Mouse (Mus musculus) liver, embryonic 13.5 days (tissue): ENCODE results near the gene Cdk17. TPM values are rescaled to one million over a fixed set of nuclear protein-coding genes. Genes with fewer than 3 reads are reported as not detected.
"Not testable (repeated sequence)": the region's sequence is repeated elsewhere in the genome, so short reads cannot be mapped to it uniquely, and the experiment has no call there.

Experiments used
- ATAC-seq: fragments of 200-750 bp; cut with Nextera tagmentation; 2 replicates; pipeline ENCODE4 v1.8.0; 2017; ENCODE audit warnings: low read depth, mild to moderate bottlenecking, moderate number of reproducible peaks, moderate library complexity
- DNase-seq: peaks from one replicate; pipeline ENCODE4 v3.0.0; 2022
- H3K27ac ChIP-seq: fragments of 300-500 bp; sonication (generic); 2 replicates; pipeline ENCODE4 v1.5.1; 2015; ENCODE audit warnings: moderate library complexity, mild to moderate bottlenecking, inconsistent platforms
- H3K27me3 ChIP-seq: fragments of 300-500 bp; sonication (generic); 2 replicates; pipeline ENCODE4 v1.6.1; 2015; ENCODE audit warnings: mild to moderate bottlenecking, inconsistent platforms
- H3K36me3 ChIP-seq: fragments of 300-500 bp; sonication (generic); 2 replicates; pipeline ENCODE4 v1.6.1; 2015; ENCODE audit warnings: mild to moderate bottlenecking, inconsistent platforms
- H3K4me1 ChIP-seq: fragments of 300-500 bp; sonication (generic); replicated peaks from 2 replicates; pipeline ENCODE4 v1.6.1; 2015; ENCODE audit warnings: inconsistent platforms
- H3K4me2 ChIP-seq: fragments of 300-500 bp; sonication (generic); 2 replicates; pipeline ENCODE4 v1.6.1; 2015; ENCODE audit warnings: inconsistent platforms, mild to moderate bottlenecking, moderate library complexity
- H3K4me3 ChIP-seq: fragments of 300-500 bp; sonication (generic); replicated peaks from 2 replicates; pipeline ENCODE4 v1.5.1; 2015; ENCODE audit warnings: mild to moderate bottlenecking, inconsistent platforms
- H3K9ac ChIP-seq: fragments of 300-500 bp; sonication (generic); 2 replicates; pipeline ENCODE4 v1.6.1; 2015; ENCODE audit warnings: mild to moderate bottlenecking, inconsistent platforms
- H3K9me3 ChIP-seq: fragments of 300-500 bp; sonication (generic); replicated peaks from 2 replicates; pipeline ENCODE4 v1.6.1; 2016; ENCODE audit warnings: inconsistent platforms
- WGBS: fragments of 180-500 bp; shearing (Covaris S2); methylation state at CpG from one replicate; pipeline ENCODE4 v1.1.7; 2015; ENCODE audit not compliant: insufficient replicate concordance; 5-methylcytosine and 5-hydroxymethylcytosine counted together
- polyA plus RNA-seq: library from polyadenylated mRNA; unstranded; fragments of >200 nt; fragmentation: Nextera tagmentation; extraction: Ambion mirVana; gene quantifications from 2 replicates; pipeline ENCODE4 v1.2.1, GENCODE M21; 2015

The Cdk17 gene
- polyA plus RNA-seq, 1 experiment from 2014 or later, result 10.1 TPM

GRCm38 (mm10) chr10:93143986-93144314 lies 16.7 kb upstream of the Cdk17 start:
- peaks cover 44% of the 10 kb centered on the region for H3K4me1 ChIP-seq
- H3K9me3 ChIP-seq, result no peaks in the 10 kb centered on the region
- ATAC-seq (no peak), DNase-seq (no peak)
- H3K9ac ChIP-seq, result peak overlapping the region; percentile 63
- peak overlapping the region; percentile 95 for H3K27ac ChIP-seq
- WGBS, result 16% methylated on average over 6 of the region's 6 CpGs
- H3K27me3 ChIP-seq, result no peaks in the 10 kb centered on the region
- no peaks in the 10 kb centered on the region for H3K36me3 ChIP-seq
- H3K4me2 ChIP-seq, result peak overlapping the region; percentile 61
- peak overlapping the region; percentile 64 for H3K4me3 ChIP-seq

- Histone ChIP-seq H3K9ac (peak overlapping the region; percentile 63), H3K4me3 (peak overlapping the region; percentile 64)
- 22% methylated on average over 1 of the region's 1 CpGs for WGBS
Measured at GRCm38 (mm10) chr10:93144579-93144978, 16.1 kb upstream of the Cdk17 start.

GRCm38 (mm10) chr10:93145088-93145487 lies 15.6 kb upstream of the Cdk17 start:
- peak overlapping the region; percentile 64; the same call in 1 of the 2 replicates for H3K4me3 ChIP-seq
- no peaks in the 10 kb centered on the region for H3K27me3 ChIP-seq
- H3K4me2 ChIP-seq, result peak overlapping the region; percentile 61
- H3K27ac ChIP-seq, result peak overlapping the region; percentile 95
- ATAC-seq, result 0 out of 2 replicates have a peak, but pooled peaks have one; percentile 22
- no peaks in the 10 kb centered on the region for H3K9me3 ChIP-seq
- H3K4me1 ChIP-seq, result peaks cover 44% of the 10 kb centered on the region
- no peaks in the 10 kb centered on the region for H3K36me3 ChIP-seq
- DNase-seq, result peak; percentile 56
- H3K9ac ChIP-seq, result peak overlapping the region; percentile 63
- WGBS, result 33% methylated on average over 10 of the region's 10 CpGs

More at GRCm38 (mm10) chr10:93144579-93144978, 16.1 kb upstream of the Cdk17 start:
- ATAC-seq (peak; percentile 29), DNase-seq (no peak)
- H3K27me3 ChIP-seq, result no peaks in the 10 kb centered on the region
- peaks cover 44% of the 10 kb centered on the region for H3K4me1 ChIP-seq
- H3K4me2 ChIP-seq, result peak overlapping the region; percentile 61
- H3K36me3 ChIP-seq, result no peaks in the 10 kb centered on the region
- peak overlapping the region; percentile 95 for H3K27ac ChIP-seq
- no peaks in the 10 kb centered on the region for H3K9me3 ChIP-seq

- Histone ChIP-seq H3K9me3 (no peaks in the 10 kb centered on the region), H3K9ac (no peak overlapping the region), H3K4me2 (no peak overlapping the region), H3K27ac (peak overlapping the region; percentile 95; the same call in 1 of the 2 replicates), H3K4me3 (no peak overlapping the region), H3K4me1 (peaks cover 34% of the 10 kb centered on the region), H3K36me3 (no peaks in the 10 kb centered on the region), H3K27me3 (no peaks in the 10 kb centered on the region)
- 88% methylated on average over 4 of the region's 4 CpGs for WGBS
- no peak for DNase-seq
- ATAC-seq, result no peak
Measured at GRCm38 (mm10) chr10:93146601-93147000, 14.1 kb upstream of the Cdk17 start.

- WGBS, result 84% methylated on average over 6 of the region's 6 CpGs
- Histone ChIP-seq H3K27me3 (no peaks in the 10 kb centered on the region), H3K36me3 (no peaks in the 10 kb centered on the region), H3K9ac (no peak overlapping the region), H3K9me3 (no peaks in the 10 kb centered on the region), H3K4me2 (no peak overlapping the region), H3K27ac (peak overlapping the region; percentile 23), H3K4me3 (no peak overlapping the region), H3K4me1 (peaks cover 38% of the 10 kb centered on the region)
- DNase-seq (no peak), ATAC-seq (no peak)
Measured at GRCm38 (mm10) chr10:93147691-93148090, 13.0 kb upstream of the Cdk17 start.

- no peaks in the 10 kb centered on the region for H3K36me3 ChIP-seq
Measured at GRCm38 (mm10) chr10:93149597-93149996, 11.1 kb upstream of the Cdk17 start.

GRCm38 (mm10) chr10:93151775-93152174 lies 8.9 kb upstream of the Cdk17 start:
- no peaks in the 10 kb centered on the region for H3K9me3 ChIP-seq
- no peak overlapping the region for H3K27ac ChIP-seq
- H3K4me1 ChIP-seq, result peaks cover 18% of the 10 kb centered on the region
- H3K36me3 ChIP-seq, result no peaks in the 10 kb centered on the region
- H3K4me3 ChIP-seq, result no peak overlapping the region
- ATAC-seq (no peak), DNase-seq (no peak)
- WGBS, result 36% methylated on average over 6 of the region's 6 CpGs
- H3K9ac ChIP-seq, result no peak overlapping the region
- no peaks in the 10 kb centered on the region for H3K27me3 ChIP-seq
- H3K4me2 ChIP-seq, result no peak overlapping the region

More at GRCm38 (mm10) chr10:93149597-93149996, 11.1 kb upstream of the Cdk17 start:
- DNase-seq (no peak), ATAC-seq (no peak)
- H3K4me3 ChIP-seq, result no peak overlapping the region
- no peak overlapping the region for H3K9ac ChIP-seq
- H3K9me3 ChIP-seq, result no peaks in the 10 kb centered on the region
- no peak overlapping the region for H3K27ac ChIP-seq
- no peak overlapping the region for H3K4me2 ChIP-seq
- 28% methylated on average over 1 of the region's 2 CpGs for WGBS
- peaks cover 29% of the 10 kb centered on the region for H3K4me1 ChIP-seq
- no peaks in the 10 kb centered on the region for H3K27me3 ChIP-seq

GRCm38 (mm10) chr10:93152698-93153097 lies 8.0 kb upstream of the Cdk17 start:
- no peak for ATAC-seq
- Histone ChIP-seq H3K27me3 (no peaks in the 10 kb centered on the region), H3K27ac (no peak overlapping the region), H3K36me3 (no peaks in the 10 kb centered on the region), H3K4me2 (no peak overlapping the region), H3K4me3 (no peak overlapping the region), H3K9me3 (no peaks in the 10 kb centered on the region), H3K9ac (no peak overlapping the region), H3K4me1 (peaks cover 24% of the 10 kb centered on the region)
- WGBS, result 76% methylated on average over 5 of the region's 5 CpGs
- DNase-seq, result no peak

- not testable (repeated sequence) for H3K27me3 ChIP-seq, H3K9me3 ChIP-seq, H3K36me3 ChIP-seq, DNase-seq, H3K4me3 ChIP-seq, H3K27ac ChIP-seq, H3K4me2 ChIP-seq, ATAC-seq, H3K9ac ChIP-seq
- WGBS, result 79% methylated on average over 2 of the region's 2 CpGs
- peaks cover 24% of the 10 kb centered on the region for H3K4me1 ChIP-seq
Measured at GRCm38 (mm10) chr10:93153404-93153803, 7.3 kb upstream of the Cdk17 start.

- 14% methylated on average over 17 of the region's 17 CpGs for WGBS
- peak overlapping the region; percentile 76 for H3K4me2 ChIP-seq
- no peaks in the 10 kb centered on the region for H3K36me3 ChIP-seq
- peaks cover 43% of the 10 kb centered on the region for H3K4me1 ChIP-seq
- no peaks in the 10 kb centered on the region for H3K27me3 ChIP-seq
- peak overlapping the region; percentile 67 for H3K9ac ChIP-seq
- H3K27ac ChIP-seq, result peak overlapping the region; percentile 97
- H3K9me3 ChIP-seq, result no peaks in the 10 kb centered on the region
- ATAC-seq (peak; percentile 59), DNase-seq (no peak)
- H3K4me3 ChIP-seq, result peak overlapping the region; percentile 99
Measured at GRCm38 (mm10) chr10:93159651-93160496, 801 bp upstream of the Cdk17 start.

- peak overlapping the region; percentile 99 for H3K4me3 ChIP-seq
- H3K27me3 ChIP-seq, result no peaks in the 10 kb centered on the region
- peaks cover 49% of the 10 kb centered on the region for H3K4me1 ChIP-seq
- H3K9me3 ChIP-seq, result no peaks in the 10 kb centered on the region
- ATAC-seq, result peak; percentile 84
- H3K4me2 ChIP-seq, result peak overlapping the region; percentile 76
- peak; percentile 68 for DNase-seq
- H3K36me3 ChIP-seq, result no peaks in the 10 kb centered on the region
- 0% methylated on average over 26 of the region's 26 CpGs for WGBS
- peak overlapping the region; percentile 97 for H3K27ac ChIP-seq
- peak overlapping the region; percentile 100 for H3K9ac ChIP-seq
Measured at GRCm38 (mm10) chr10:93160497-93160806, 223 bp upstream of the Cdk17 start.
